Mouse (Mus musculus): ENCODE results near the gene Olfr485.
"Not testable (repeated sequence)": the region's sequence is repeated elsewhere in the genome, so short reads cannot be mapped to it uniquely, and the experiment has no call there.

GRCm38 (mm10) chr7:108184401-108184800 lies 24.7 kb upstream of the Olfr485 start:
- not testable (repeated sequence) for TF ChIP-seq POLR2A (IDR thresholded peaks at IDR 0.05; ENCODE audit: borderline replicate concordance, control insufficient read depth, low read depth, low read length); CTCF (IDR thresholded peaks at IDR 0.05; ENCODE audit: control insufficient read depth, insufficient read depth, low read length)
